21 mouse cellular contexts compared by ENCODE assay signal in the genomic region with DNA sequence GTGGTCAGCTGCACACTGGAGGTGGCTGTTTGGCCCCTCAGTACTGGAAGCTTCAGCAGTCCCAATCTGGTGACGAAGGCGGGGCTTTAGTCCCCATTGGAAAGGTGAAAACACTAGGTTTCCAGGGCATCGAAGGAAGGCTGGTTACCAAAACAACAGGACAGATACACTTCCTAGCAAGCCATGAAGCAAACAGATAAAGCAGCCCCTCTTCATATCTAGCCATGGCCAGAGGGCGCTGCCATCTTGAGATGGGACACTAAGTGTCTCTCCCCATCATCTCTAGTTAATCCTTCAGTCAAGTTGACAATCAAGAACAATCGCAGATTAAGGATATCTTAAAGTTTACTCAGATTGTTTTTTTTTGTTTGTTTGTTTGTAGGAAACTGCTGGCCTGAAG.
"Had no signal": no experiment of that assay in that cellular context is flagged by ENCODE, and none has a peak within 500 bp of the region (broad histone marks: within the 10 kb centered on the region; RNA-seq: fewer than 3 reads in every experiment).

No protein-coding gene starts in this region.

- H3K27me3 ChIP-seq: lung, embryonic 15.5 days; midbrain, embryonic 13.5 days; neural tube, embryonic 13.5 days; neural tube, embryonic 15.5 days had no signal

- DNase-seq: lung, adult 2 months; lung, postnatal 14 days; lung, postnatal 36 days; retina, postnatal 1 day; right cerebral cortex, adult 18-20 months; right cerebral cortex, postnatal 25 days; right cerebral cortex, postnatal 4 days; spleen, adult 18-20 months; thymus, adult 18-20 months; thymus, postnatal 14 days; thymus, postnatal 36 days had no signal

- H3K9ac ChIP-seq: lung, embryonic 15.5 days; midbrain, embryonic 13.5 days; neural tube, embryonic 13.5 days; neural tube, embryonic 15.5 days had no signal

- ATAC-seq: lung, postnatal 0 days; midbrain, embryonic 13.5 days; midbrain, embryonic 16.5 days had no signal

- H3K4me2 ChIP-seq: lung, embryonic 15.5 days; midbrain, embryonic 11.5 days; midbrain, embryonic 13.5 days; neural tube, embryonic 13.5 days; neural tube, embryonic 15.5 days had no signal

- H3K4me3 ChIP-seq: lung, embryonic 15.5 days; megakaryocyte, embryonic 14.5 days; midbrain, embryonic 13.5 days; myocyte; neural tube, embryonic 13.5 days; neural tube, embryonic 15.5 days had no signal

- H3K4me1 ChIP-seq: midbrain, embryonic 13.5 days; neural tube, embryonic 13.5 days; neural tube, embryonic 15.5 days had no signal

- H3K9me3 ChIP-seq: lung, embryonic 15.5 days; megakaryocyte, embryonic 14.5 days; midbrain, embryonic 13.5 days; neural tube, embryonic 13.5 days; neural tube, embryonic 15.5 days had no signal

- H3K27ac ChIP-seq: lung, embryonic 15.5 days; macrophage; midbrain, embryonic 13.5 days; neural tube, embryonic 13.5 days; neural tube, embryonic 15.5 days had no signal
